Mouse (Mus musculus) neural tube, embryonic 12.5 days (tissue): Measurements from ENCODE around the gene Cgnl1. TPM values are rescaled to one million over a fixed set of nuclear protein-coding genes. Genes with fewer than 3 reads are reported as not detected.

ENCODE experiments used
- ATAC-seq: fragments of 200-750 bp; cut with Nextera tagmentation; 2 replicates; pipeline ENCODE4 v1.8.0; 2017; ENCODE audit warnings: low read depth, mild to moderate bottlenecking, moderate TSS enrichment, moderate library complexity; ENCODE audit not compliant: low FRiP score
- H3K27ac ChIP-seq: fragments of 300-500 bp; sonication (generic); 2 replicates; pipeline ENCODE4 v1.5.1; 2016
- H3K27me3 ChIP-seq: fragments of 300-500 bp; sonication (generic); replicated peaks from 2 replicates; pipeline ENCODE4 v1.6.1; 2016; ENCODE audit warnings: mild to moderate bottlenecking
- H3K36me3 ChIP-seq: fragments of 300-500 bp; sonication (generic); 2 replicates; pipeline ENCODE4 v1.6.1; 2016; ENCODE audit warnings: mild to moderate bottlenecking
- H3K4me1 ChIP-seq: fragments of 300-500 bp; sonication (generic); 2 replicates; pipeline ENCODE4 v1.6.1; 2016
- H3K4me2 ChIP-seq: fragments of 300-500 bp; sonication (generic); replicated peaks from 2 replicates; pipeline ENCODE4 v1.6.1; 2016; ENCODE audit warnings: mild to moderate bottlenecking
- H3K4me3 ChIP-seq: fragments of 300-500 bp; sonication (generic); 2 replicates; pipeline ENCODE4 v1.5.1; 2016
- H3K9ac ChIP-seq: fragments of 300-500 bp; sonication (generic); 2 replicates; pipeline ENCODE4 v1.6.1; 2016; ENCODE audit warnings: mild to moderate bottlenecking
- H3K9me3 ChIP-seq: fragments of 300-500 bp; sonication (generic); 2 replicates; pipeline ENCODE4 v1.6.1; 2016; ENCODE audit warnings: mild to moderate bottlenecking
- WGBS: fragments of 180-500 bp; shearing (Covaris S2); methylation state at CpG from one replicate; pipeline ENCODE4 v1.1.7; 2016; 5-methylcytosine and 5-hydroxymethylcytosine counted together
- polyA plus RNA-seq: library from polyadenylated mRNA; unstranded; fragments of >200 nt; fragmentation: Nextera tagmentation; extraction: Ambion mirVana; gene quantifications from 2 replicates; pipeline ENCODE4 v1.2.1, GENCODE M21; 2016

Cgnl1 gene
- polyA plus RNA-seq, 1 experiment from 2014 or later: 8.6 TPM

DNA sequence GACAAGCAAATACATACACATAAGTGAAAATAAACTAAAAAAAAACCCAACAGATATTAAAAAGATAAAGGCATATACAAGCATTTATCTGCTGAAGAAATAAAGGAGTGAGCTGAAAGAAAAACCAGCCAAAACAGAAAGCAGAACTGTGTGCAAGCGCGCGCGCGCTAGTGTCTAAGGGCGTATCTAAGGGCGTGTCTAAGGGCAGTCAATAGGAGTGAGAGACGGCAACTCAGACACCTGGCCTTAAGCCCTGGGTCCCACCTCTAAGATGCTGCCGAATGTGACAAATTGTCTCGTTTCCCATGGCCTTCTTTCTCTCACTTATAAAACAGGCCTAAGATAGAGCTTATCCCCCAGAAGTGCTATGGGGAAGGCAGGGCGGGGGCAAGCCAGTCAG lies 6.9 kb downstream of the Cgnl1 start:
- H3K9ac ChIP-seq: no peak overlapping the region
- H3K4me3 ChIP-seq: no peak overlapping the region
- WGBS: 47% methylated on average over 11 of the region's 11 CpGs
- peaks cover 16% of the 10 kb centered on the region for H3K4me1 ChIP-seq
- H3K36me3 ChIP-seq: no peaks in the 10 kb centered on the region
- no peak for ATAC-seq
- no peak overlapping the region for H3K4me2 ChIP-seq
- 0 out of 2 replicates have a peak, but pooled peaks cover 7% of the 10 kb centered on the region for H3K27me3 ChIP-seq
- no peak overlapping the region for H3K27ac ChIP-seq
- no peaks in the 10 kb centered on the region for H3K9me3 ChIP-seq

GRCm38 (mm10) chr9:71763273-71763672 lies 8.1 kb downstream of the Cgnl1 start:
- 13% methylated on average over 1 of the region's 1 CpGs for WGBS
- no peak for ATAC-seq
- Histone ChIP-seq H3K9me3 (no peaks in the 10 kb centered on the region), H3K36me3 (no peaks in the 10 kb centered on the region), H3K9ac (no peak overlapping the region), H3K4me3 (no peak overlapping the region), H3K27ac (no peak overlapping the region), H3K4me1 (peaks cover 19% of the 10 kb centered on the region), H3K27me3 (0 out of 2 replicates have a peak, but pooled peaks cover 7% of the 10 kb centered on the region), H3K4me2 (no peak overlapping the region)

GRCm38 (mm10) chr9:71761663-71762062 lies 9.7 kb downstream of the Cgnl1 start:
- 92% methylated on average over 4 of the region's 4 CpGs for WGBS

GRCm38 (mm10) chr9:71760518-71761141 lies 10.8 kb downstream of the Cgnl1 start:
- H3K36me3 ChIP-seq: no peaks in the 10 kb centered on the region
- ATAC-seq: no peak
- H3K9me3 ChIP-seq: no peaks in the 10 kb centered on the region
- peak overlapping the region; percentile 24; the same call in 1 of the 2 replicates for H3K4me2 ChIP-seq
- WGBS: 15% methylated on average over 14 of the region's 14 CpGs
- peaks cover 19% of the 10 kb centered on the region for H3K4me1 ChIP-seq
- no peak overlapping the region for H3K4me3 ChIP-seq
- H3K9ac ChIP-seq: no peak overlapping the region
- H3K27me3 ChIP-seq: 0 out of 2 replicates have a peak, but pooled peaks cover 3% of the 10 kb centered on the region
- H3K27ac ChIP-seq: no peak overlapping the region

More at GRCm38 (mm10) chr9:71761663-71762062, 9.7 kb downstream of the Cgnl1 start:
- Histone ChIP-seq H3K4me1 (peaks cover 19% of the 10 kb centered on the region), H3K27ac (no peak overlapping the region), H3K27me3 (0 out of 2 replicates have a peak, but pooled peaks cover 4% of the 10 kb centered on the region), H3K9me3 (no peaks in the 10 kb centered on the region), H3K4me3 (no peak overlapping the region), H3K9ac (no peak overlapping the region), H3K4me2 (no peak overlapping the region), H3K36me3 (no peaks in the 10 kb centered on the region)
- ATAC-seq: no peak

DNA sequence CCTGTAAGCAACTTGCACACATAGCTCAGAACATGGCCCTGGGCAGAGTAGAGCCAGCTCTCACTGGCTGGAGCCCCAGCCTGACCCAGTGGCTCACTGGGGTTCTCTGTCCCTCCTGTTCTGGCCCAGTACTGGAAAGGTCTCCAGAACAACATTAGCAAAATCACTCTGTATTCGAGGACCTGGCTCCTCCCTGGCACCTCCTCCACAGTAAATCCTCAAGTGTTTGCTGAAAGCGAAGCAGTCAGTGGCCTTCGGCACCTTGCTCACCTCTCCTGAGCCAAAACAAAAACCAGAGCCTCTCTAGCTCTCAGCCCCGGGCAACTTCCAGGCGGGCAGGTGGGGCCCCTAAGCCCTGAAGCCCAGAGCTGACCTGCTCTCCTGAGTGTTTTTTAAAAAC lies 11.5 kb downstream of the Cgnl1 start:
- Histone ChIP-seq H3K4me3 (no peak overlapping the region), H3K4me2 (no peak overlapping the region), H3K4me1 (peaks cover 19% of the 10 kb centered on the region), H3K36me3 (no peaks in the 10 kb centered on the region), H3K9me3 (no peaks in the 10 kb centered on the region), H3K9ac (no peak overlapping the region), H3K27me3 (no peaks in the 10 kb centered on the region), H3K27ac (no peak overlapping the region)
- 21% methylated on average over 5 of the region's 5 CpGs for WGBS
- no peak for ATAC-seq

DNA sequence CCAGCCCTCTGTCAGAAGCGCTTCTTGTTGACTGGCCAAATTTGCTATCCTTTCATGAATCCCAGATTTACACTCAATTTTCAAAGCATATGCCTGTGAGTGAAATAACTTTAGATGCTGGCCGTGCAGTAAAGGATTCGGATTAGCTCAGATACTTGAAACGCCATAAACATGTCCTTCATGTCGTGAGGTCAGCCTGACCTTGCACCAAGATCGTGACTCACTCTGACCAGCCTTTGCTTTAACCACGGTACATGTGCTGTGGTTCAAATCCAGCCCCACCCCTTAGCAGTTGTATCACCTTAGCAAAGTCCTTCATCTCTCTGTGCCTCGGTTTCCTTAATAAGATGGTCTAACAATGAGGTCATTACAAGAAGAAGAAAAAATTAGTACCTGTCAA lies 14.0 kb downstream of the Cgnl1 start:
- no peaks in the 10 kb centered on the region for H3K9me3 ChIP-seq
- no peak for ATAC-seq
- no peaks in the 10 kb centered on the region for H3K27me3 ChIP-seq
- no peak overlapping the region for H3K9ac ChIP-seq
- no peaks in the 10 kb centered on the region for H3K36me3 ChIP-seq
- peaks cover 24% of the 10 kb centered on the region for H3K4me1 ChIP-seq
- H3K4me3 ChIP-seq: no peak overlapping the region
- H3K4me2 ChIP-seq: no peak overlapping the region
- H3K27ac ChIP-seq: no peak overlapping the region
- WGBS: 72% methylated on average over 8 of the region's 8 CpGs

- H3K27ac ChIP-seq: no peak overlapping the region
- no peaks in the 10 kb centered on the region for H3K27me3 ChIP-seq
- no peaks in the 10 kb centered on the region for H3K9me3 ChIP-seq
- H3K36me3 ChIP-seq: no peaks in the 10 kb centered on the region
- 46% methylated on average over 4 of the region's 4 CpGs for WGBS
- H3K4me2 ChIP-seq: no peak overlapping the region
- ATAC-seq: no peak
- no peak overlapping the region for H3K4me3 ChIP-seq
- H3K9ac ChIP-seq: no peak overlapping the region
- peaks cover 24% of the 10 kb centered on the region for H3K4me1 ChIP-seq
These were observed 14.5 kb downstream of the Cgnl1 start for GRCm38 (mm10) chr9:71756916-71757315.

DNA sequence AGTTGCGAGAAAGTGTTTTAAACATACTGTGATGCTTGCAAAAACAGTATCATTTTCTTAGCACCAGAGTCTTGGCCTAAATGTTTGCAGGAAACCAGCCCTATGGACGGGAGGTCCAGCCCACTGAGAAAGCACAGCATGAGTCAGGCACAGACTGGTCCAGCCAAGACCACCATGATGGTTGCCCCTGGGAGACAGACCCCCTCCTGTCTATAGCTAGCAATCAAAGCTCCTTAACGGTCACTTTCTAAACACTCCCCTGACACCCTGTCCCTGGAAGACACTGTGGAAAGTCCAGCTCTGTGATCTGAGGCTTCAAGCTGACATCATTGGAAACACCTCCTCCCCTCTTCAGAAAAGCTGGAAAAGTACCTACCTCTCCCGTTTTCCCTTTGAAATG lies 17.4 kb downstream of the Cgnl1 start:
- Histone ChIP-seq H3K9me3 (no peaks in the 10 kb centered on the region), H3K27me3 (no peaks in the 10 kb centered on the region), H3K27ac (no peak overlapping the region), H3K36me3 (no peaks in the 10 kb centered on the region), H3K4me3 (no peak overlapping the region), H3K9ac (no peak overlapping the region), H3K4me1 (peaks cover 14% of the 10 kb centered on the region), H3K4me2 (no peak overlapping the region)
- 51% methylated on average over 4 of the region's 4 CpGs for WGBS
- no peak for ATAC-seq

- no peaks in the 10 kb centered on the region for H3K9me3 ChIP-seq
- H3K36me3 ChIP-seq: no peaks in the 10 kb centered on the region
- no peak for ATAC-seq
- H3K4me2 ChIP-seq: no peak overlapping the region
- H3K4me3 ChIP-seq: no peak overlapping the region
- H3K27ac ChIP-seq: no peak overlapping the region
- H3K9ac ChIP-seq: no peak overlapping the region
- H3K27me3 ChIP-seq: no peaks in the 10 kb centered on the region
- H3K4me1 ChIP-seq: peaks cover 13% of the 10 kb centered on the region
- 55% methylated on average over 4 of the region's 4 CpGs for WGBS
These were observed 17.9 kb downstream of the Cgnl1 start for GRCm38 (mm10) chr9:71753529-71753928.

GRCm38 (mm10) chr9:71753117-71753516 lies 18.3 kb downstream of the Cgnl1 start:
- H3K4me2 ChIP-seq: no peak overlapping the region
- 24% methylated on average over 2 of the region's 2 CpGs for WGBS
- no peak for ATAC-seq
- no peak overlapping the region for H3K27ac ChIP-seq
- no peak overlapping the region for H3K9ac ChIP-seq
- H3K9me3 ChIP-seq: no peaks in the 10 kb centered on the region
- H3K27me3 ChIP-seq: no peaks in the 10 kb centered on the region
- H3K4me3 ChIP-seq: no peak overlapping the region
- H3K4me1 ChIP-seq: peaks cover 13% of the 10 kb centered on the region
- no peaks in the 10 kb centered on the region for H3K36me3 ChIP-seq

DNA sequence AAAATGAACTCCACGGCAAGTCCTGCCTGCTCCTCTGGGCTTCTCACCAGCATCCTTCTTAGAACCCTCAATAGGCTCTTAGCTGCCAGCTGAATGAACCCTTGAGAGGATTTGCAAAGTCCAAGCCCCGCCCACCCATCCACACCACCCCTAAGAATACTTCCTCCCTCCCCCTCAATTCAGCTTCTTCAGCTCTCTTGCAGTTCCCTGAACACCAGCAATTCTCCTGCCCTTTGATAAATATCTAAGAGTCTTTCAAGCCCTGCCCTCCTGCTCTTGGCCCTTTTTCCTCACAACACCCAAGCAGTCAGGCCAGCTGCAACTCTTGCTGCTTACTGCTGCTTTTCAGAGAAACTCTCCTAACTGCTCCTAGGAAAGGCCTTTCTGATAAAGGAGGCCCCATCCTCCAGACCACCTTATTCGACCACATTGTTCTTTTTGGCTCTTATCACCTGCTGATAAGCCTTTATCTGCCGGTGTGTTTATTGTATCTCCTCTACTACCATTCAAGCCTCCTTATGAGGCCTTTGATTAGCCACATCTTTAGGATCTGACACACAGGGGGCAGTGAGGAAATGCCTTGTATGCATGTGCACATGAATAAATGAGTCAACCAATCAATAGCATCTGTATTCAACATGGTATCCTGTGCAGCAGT lies 21.3 kb downstream of the Cgnl1 start:
- no peak for ATAC-seq
- Histone ChIP-seq H3K9me3 (no peaks in the 10 kb centered on the region), H3K4me2 (no peak overlapping the region), H3K4me3 (no peak overlapping the region), H3K27me3 (no peaks in the 10 kb centered on the region), H3K27ac (no peak overlapping the region), H3K36me3 (no peaks in the 10 kb centered on the region), H3K4me1 (peaks cover 13% of the 10 kb centered on the region), H3K9ac (no peak overlapping the region)
- 12% methylated on average over 4 of the region's 4 CpGs for WGBS

DNA sequence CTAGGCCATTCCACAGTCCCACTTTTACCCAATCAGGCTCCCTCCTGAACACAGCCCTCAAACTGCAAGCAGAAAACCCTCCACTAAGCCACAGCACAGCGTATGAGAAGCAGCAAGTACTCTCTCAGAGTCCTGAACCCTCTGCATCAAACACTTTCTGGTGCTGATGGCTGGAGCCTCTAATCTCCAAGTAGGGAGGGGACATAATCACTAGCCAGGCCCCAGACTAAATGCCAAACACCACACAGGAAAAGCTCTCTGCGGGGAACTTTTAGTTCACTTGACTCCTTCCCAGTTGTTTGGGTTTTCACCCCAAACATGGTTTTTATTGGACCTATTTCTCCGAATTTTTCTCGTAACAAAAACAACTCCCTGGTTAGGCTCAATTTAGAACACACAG lies 25.0 kb downstream of the Cgnl1 start:
- Histone ChIP-seq H3K27me3 (no peaks in the 10 kb centered on the region), H3K36me3 (no peaks in the 10 kb centered on the region), H3K27ac (no peak overlapping the region), H3K4me1 (peaks cover 8% of the 10 kb centered on the region), H3K4me3 (no peak overlapping the region), H3K9me3 (no peaks in the 10 kb centered on the region), H3K4me2 (no peak overlapping the region), H3K9ac (no peak overlapping the region)
- WGBS: 61% methylated on average over 4 of the region's 4 CpGs
- ATAC-seq: no peak
